Mouse (Mus musculus) limb, embryonic 10.5 days (tissue): ENCODE results near the gene Epb41l3. TPM values are rescaled to one million over a fixed set of nuclear protein-coding genes. Genes with fewer than 3 reads are reported as not detected.

Experiments
- DNase-seq: peaks from one replicate; pipeline ENCODE4 v3.0.0-alpha.2; 2017; ENCODE audit warnings: low spot score
- H3K27ac ChIP-seq: fragments of 300-500 bp; sonication (generic); 2 replicates; pipeline ENCODE4 v1.5.1; 2016; ENCODE audit warnings: mild to moderate bottlenecking
- H3K27me3 ChIP-seq: fragments of 300-500 bp; sonication (generic); 2 replicates; pipeline ENCODE4 v1.6.1; 2016; ENCODE audit warnings: low read depth, mild to moderate bottlenecking; ENCODE audit not compliant: poor library complexity, severe bottlenecking
- H3K36me3 ChIP-seq: fragments of 300-500 bp; sonication (generic); 2 replicates; pipeline ENCODE4 v1.6.1; 2016; ENCODE audit warnings: mild to moderate bottlenecking, moderate library complexity
- H3K4me1 ChIP-seq: fragments of 300-500 bp; sonication (generic); 2 replicates; pipeline ENCODE4 v1.6.1; 2016
- H3K4me3 ChIP-seq: fragments of 300-500 bp; sonication (generic); 2 replicates; pipeline ENCODE4 v1.5.1; 2016; ENCODE audit warnings: mild to moderate bottlenecking, moderate library complexity
- H3K9me3 ChIP-seq: fragments of 300-500 bp; sonication (generic); replicated peaks from 2 replicates; pipeline ENCODE4 v1.6.1; 2016; ENCODE audit warnings: mild to moderate bottlenecking
- WGBS: fragments of 180-500 bp; shearing (Covaris S2); methylation state at CpG from one replicate; pipeline ENCODE4 v1.1.7; 2016; 5-methylcytosine and 5-hydroxymethylcytosine counted together
- polyA plus RNA-seq: library from polyadenylated mRNA; unstranded; fragments of >200 nt; fragmentation: Nextera tagmentation; extraction: Ambion mirVana; gene quantifications from 2 replicates; pipeline ENCODE4 v1.2.1, GENCODE M21; 2016

Epb41l3 gene
- polyA plus RNA-seq, 1 experiment from 2014 or later: 58.5 TPM

DNA sequence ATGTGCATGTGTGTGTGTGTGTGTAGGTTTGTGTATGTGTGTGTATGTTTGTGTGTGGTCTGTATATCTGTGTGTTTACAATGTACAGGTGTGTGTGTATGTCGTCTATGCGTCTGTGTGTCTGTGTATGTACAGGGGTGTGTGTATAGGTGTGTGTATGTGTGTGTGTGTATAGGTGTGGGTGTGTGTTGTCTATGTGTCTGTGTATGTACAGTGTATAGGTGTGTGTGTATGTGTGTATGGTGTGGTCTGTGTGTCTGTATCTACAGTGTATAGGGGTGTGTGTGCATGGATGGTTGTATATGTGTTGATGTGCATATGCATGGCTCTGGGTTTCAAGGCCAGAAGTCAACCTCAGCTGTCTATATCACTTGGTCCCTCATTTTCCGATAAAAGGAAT, 161.7 kb downstream of the Epb41l3 start:
- Histone ChIP-seq H3K27me3 (no peaks in the 10 kb centered on the region), H3K9me3 (no peaks in the 10 kb centered on the region), H3K27ac (no peak overlapping the region), H3K36me3 (peaks cover 3% of the 10 kb centered on the region; the same call in 1 of the 2 replicates), H3K4me1 (no peaks in the 10 kb centered on the region), H3K4me3 (no peak overlapping the region)
- 97% methylated on average over 3 of the region's 3 CpGs for WGBS
- DNase-seq: no peak

DNA sequence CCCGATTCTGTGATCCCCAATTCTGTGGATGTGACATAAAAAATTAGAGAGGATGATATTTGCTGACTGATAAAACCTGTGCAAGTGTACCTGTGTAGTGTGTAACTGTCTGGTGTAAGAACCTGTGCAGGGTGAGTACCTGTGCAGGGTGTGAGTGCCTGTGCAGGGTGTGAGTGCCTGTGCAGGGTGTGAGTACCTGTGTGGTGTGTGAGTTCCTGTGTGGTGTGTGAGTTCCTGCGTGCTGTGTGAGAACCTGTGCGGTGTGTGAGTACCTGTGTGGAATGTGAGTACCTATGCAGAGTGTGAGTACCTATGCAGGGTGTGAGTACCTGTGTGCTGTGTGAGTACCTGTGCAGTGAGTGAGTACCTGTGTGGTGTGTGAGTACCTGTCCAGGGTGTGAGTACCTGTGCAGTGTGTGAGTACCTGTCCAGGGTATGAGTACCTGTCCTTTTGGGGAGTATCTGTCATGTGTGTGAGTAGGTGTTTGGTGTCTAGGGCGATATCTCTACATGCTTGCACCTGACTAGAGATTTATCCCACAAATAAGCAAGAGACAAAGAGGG, 163.4 kb downstream of the Epb41l3 start:
- H3K9me3 ChIP-seq: no peaks in the 10 kb centered on the region
- no peaks in the 10 kb centered on the region for H3K27me3 ChIP-seq
- DNase-seq: no peak
- WGBS: 95% methylated on average over 4 of the region's 4 CpGs
- peaks cover 3% of the 10 kb centered on the region; the same call in 1 of the 2 replicates for H3K36me3 ChIP-seq
- H3K4me1 ChIP-seq: no peaks in the 10 kb centered on the region
- no peak overlapping the region for H3K4me3 ChIP-seq
- no peak overlapping the region for H3K27ac ChIP-seq

DNA sequence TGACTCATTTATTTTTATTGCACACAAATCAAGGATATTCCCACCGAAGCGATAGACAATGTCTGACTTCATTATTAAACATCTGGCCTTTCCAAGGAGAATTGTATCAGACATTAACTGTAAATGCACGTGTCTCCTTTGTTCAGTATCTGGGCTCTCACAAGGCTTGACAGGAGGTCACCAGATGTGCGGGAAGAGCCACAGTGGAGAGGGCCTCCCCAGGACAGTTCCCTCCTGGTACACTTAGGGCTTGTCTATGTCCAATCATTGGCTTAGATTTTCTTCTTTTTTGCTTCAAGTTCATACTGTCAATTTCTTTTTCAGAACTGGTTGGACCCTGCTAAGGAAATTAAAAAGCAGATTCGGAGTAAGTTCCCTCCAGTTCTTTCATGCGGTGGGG, 163.9 kb downstream of the Epb41l3 start:
- H3K9me3 ChIP-seq: no peaks in the 10 kb centered on the region
- 85% methylated on average over 6 of the region's 6 CpGs for WGBS
- DNase-seq: no peak
- H3K4me3 ChIP-seq: no peak overlapping the region
- H3K4me1 ChIP-seq: no peaks in the 10 kb centered on the region
- H3K27ac ChIP-seq: no peak overlapping the region
- H3K27me3 ChIP-seq: no peaks in the 10 kb centered on the region
- H3K36me3 ChIP-seq: peaks cover 3% of the 10 kb centered on the region; the same call in 1 of the 2 replicates

- H3K27ac ChIP-seq: no peak overlapping the region
- peaks cover 3% of the 10 kb centered on the region; the same call in 1 of the 2 replicates for H3K36me3 ChIP-seq
- no peaks in the 10 kb centered on the region for H3K27me3 ChIP-seq
- H3K9me3 ChIP-seq: no peaks in the 10 kb centered on the region
- whole genome bisulfite sequencing: 77% methylated on average over 9 of the region's 9 CpGs
- H3K4me3 ChIP-seq: no peak overlapping the region
- DNase-seq: no peak
- H3K4me1 ChIP-seq: 0 out of 2 replicates have a peak, but pooled peaks cover 5% of the 10 kb centered on the region
These were observed 180.4 kb downstream of the Epb41l3 start for GRCm38 (mm10) chr17:69255834-69256233.

DNA sequence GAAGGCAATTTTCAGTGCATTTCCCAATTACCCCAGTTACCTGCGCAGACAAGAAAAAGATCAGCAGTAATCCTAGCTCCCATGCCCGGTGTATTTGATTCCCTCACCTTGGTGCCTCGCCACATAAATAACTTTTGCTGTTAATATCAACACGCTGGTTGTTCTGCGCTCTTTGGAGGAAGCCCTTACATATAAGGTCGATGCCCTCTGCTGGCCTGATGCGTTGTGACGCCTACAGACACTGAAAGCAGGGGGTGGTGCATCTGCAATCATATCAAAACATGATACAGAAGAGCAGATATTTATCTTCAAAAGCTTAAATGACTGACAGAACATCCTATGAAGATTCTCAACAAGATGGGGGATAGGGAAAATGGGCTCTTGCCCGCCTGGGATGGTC, 181.0 kb downstream of the Epb41l3 start:
- no peaks in the 10 kb centered on the region for H3K27me3 ChIP-seq
- 58% methylated on average over 9 of the region's 9 CpGs for WGBS
- peak; percentile 35 for DNase-seq
- 0 out of 2 replicates have a peak, but pooled peaks cover 5% of the 10 kb centered on the region for H3K4me1 ChIP-seq
- H3K4me3 ChIP-seq: no peak overlapping the region
- H3K27ac ChIP-seq: no peak overlapping the region
- peaks cover 3% of the 10 kb centered on the region; the same call in 1 of the 2 replicates for H3K36me3 ChIP-seq
- H3K9me3 ChIP-seq: no peaks in the 10 kb centered on the region

DNA sequence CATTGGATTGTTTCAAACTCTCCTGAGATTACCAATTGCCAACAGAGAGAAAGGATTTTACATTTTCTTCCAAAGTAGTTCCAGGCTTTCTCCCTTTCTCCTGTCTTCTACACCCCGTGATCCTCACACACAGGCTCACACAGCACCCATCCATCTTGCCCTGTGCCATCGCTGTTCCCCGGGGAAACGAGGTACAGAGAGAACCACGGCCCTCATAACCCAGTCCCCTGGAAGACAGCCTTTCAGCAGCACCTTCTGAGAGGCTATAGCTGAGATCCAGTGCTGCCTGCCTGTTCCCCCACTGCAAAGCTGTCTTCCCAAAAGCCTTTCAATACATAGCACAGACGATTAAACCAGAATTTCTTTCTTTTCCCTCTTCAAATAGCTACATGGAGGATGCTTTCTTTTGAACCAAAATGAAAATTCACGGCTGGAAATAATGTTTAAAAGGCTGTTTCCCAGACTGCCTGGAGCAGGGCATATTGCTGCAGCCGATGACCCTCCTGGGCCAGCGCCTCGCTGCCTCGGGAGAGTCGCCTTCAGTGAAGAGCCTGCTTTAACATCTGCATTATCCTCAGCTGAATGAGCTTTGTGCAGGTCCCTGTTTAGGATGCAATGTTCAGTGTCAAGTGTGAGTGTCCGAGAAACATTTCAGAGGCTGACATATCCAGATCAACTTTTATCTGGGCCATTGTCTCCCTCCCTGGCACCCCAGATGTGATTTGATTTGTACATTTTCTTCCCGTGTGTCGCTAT, 188.5 kb downstream of the Epb41l3 start:
- 77% methylated on average over 15 of the region's 15 CpGs for WGBS
- Histone ChIP-seq H3K4me1 (peaks cover 6% of the 10 kb centered on the region), H3K4me3 (no peak overlapping the region), H3K27ac (no peak overlapping the region), H3K9me3 (no peaks in the 10 kb centered on the region), H3K36me3 (peaks cover 1% of the 10 kb centered on the region; the same call in 1 of the 2 replicates), H3K27me3 (no peaks in the 10 kb centered on the region)
- DNase-seq: no peak

GRCm38 (mm10) chr17:69265171-69265570, 189.7 kb downstream of the Epb41l3 start:
- Histone ChIP-seq H3K4me1 (peaks cover 6% of the 10 kb centered on the region), H3K27me3 (no peaks in the 10 kb centered on the region), H3K9me3 (no peaks in the 10 kb centered on the region), H3K4me3 (no peak overlapping the region), H3K27ac (no peak overlapping the region), H3K36me3 (no peaks in the 10 kb centered on the region)
- WGBS: 62% methylated on average over 4 of the region's 4 CpGs
- no peak for DNase-seq

DNA sequence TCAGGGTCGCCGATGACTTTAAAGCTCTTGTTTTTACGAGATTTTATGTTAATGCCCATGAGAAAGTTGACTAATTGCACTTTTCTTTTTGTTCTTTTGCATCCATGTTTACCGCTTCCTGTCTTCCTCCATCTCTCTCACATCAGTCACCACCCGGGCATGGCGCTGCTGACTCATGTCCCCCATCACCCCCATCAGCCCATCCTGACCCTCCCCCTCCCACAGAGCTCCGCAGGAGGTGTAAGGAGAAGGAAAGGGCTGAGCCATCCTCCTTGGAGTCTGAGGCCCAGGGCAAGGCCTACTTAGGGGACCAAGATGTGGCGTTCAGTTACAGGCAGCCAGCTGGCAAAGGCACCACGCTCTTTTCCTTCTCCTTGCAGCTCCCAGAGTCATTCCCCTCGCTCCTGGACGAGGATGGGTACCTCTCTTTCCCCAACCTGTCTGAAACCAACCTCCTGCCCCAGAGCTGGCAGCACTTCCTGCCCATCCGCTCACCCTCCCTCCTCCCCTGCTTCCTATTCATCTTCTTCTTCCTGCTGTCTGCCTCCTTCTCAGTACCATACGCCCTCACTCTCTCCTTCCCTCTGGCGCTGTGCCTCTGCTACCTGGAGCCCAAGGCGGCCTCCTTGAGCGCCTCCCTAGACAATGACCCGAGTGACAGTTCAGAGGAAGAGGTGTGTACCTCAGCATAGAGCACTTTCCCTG, 190.4 kb downstream of the Epb41l3 start:
- DNase-seq: no peak
- H3K4me3 ChIP-seq: no peak overlapping the region
- 0 out of 2 replicates have a peak, but pooled peaks cover 3% of the 10 kb centered on the region for H3K36me3 ChIP-seq
- H3K4me1 ChIP-seq: peaks cover 6% of the 10 kb centered on the region
- no peaks in the 10 kb centered on the region for H3K9me3 ChIP-seq
- H3K27me3 ChIP-seq: no peaks in the 10 kb centered on the region
- no peak overlapping the region; the same call in 1 of the 2 replicates for H3K27ac ChIP-seq
- WGBS: 32% methylated on average over 17 of the region's 17 CpGs

DNA sequence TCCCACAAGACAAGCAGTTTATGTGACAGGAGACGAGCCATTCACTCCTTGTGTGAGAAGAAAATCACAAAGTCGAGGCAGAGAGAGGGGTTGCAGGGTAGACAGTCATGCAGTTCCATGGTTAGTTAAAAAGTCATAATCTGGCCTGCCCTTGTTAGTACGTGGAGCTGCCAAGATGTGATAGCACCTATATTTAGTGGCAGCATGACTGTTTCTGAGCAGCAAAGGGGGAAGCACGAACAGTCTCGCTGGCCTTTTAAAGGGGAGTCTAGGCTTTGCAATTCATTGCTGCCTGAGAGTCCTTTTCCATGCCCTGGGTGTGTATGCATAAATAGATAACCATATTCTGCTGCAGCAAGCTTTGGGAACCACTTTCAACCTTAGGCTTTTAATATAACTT, 191.5 kb downstream of the Epb41l3 start:
- Histone ChIP-seq H3K9me3 (no peaks in the 10 kb centered on the region), H3K4me1 (peaks cover 6% of the 10 kb centered on the region), H3K4me3 (no peak overlapping the region), H3K27ac (no peak overlapping the region), H3K27me3 (no peaks in the 10 kb centered on the region), H3K36me3 (0 out of 2 replicates have a peak, but pooled peaks cover 3% of the 10 kb centered on the region)
- 82% methylated on average over 5 of the region's 5 CpGs for WGBS
- no peak for DNase-seq

- H3K36me3 ChIP-seq: 0 out of 2 replicates have a peak, but pooled peaks cover 3% of the 10 kb centered on the region
- H3K27ac ChIP-seq: no peak overlapping the region
- no peak overlapping the region for H3K4me3 ChIP-seq
These were observed 192.0 kb downstream of the Epb41l3 start for GRCm38 (mm10) chr17:69267526-69267925.

DNA sequence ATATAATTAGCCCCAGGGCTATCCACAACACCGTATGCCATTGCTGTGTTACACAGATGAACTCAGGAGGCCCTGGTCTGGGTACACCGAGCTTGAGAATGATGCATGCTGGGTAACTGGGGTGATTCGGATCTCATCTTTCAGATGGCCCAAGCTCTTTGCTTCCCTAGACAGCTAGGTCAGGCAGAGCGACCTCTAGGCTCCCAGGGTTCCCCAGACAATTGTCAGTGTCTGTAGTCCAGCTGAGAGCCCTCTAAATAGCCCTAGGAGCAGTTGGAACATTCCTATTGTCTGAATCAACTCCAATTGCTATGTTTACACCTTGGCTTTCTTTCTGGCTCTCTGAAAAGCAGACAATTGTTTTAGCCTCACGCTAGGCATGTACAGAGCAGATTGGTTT, 201.9 kb downstream of the Epb41l3 start:
- no peak for DNase-seq
- Histone ChIP-seq H3K36me3 (no peaks in the 10 kb centered on the region), H3K27me3 (no peaks in the 10 kb centered on the region), H3K4me3 (no peak overlapping the region), H3K4me1 (no peaks in the 10 kb centered on the region), H3K27ac (no peak overlapping the region), H3K9me3 (no peaks in the 10 kb centered on the region)
- WGBS: 49% methylated on average over 5 of the region's 5 CpGs

More at GRCm38 (mm10) chr17:69267526-69267925, 192.0 kb downstream of the Epb41l3 start:
- Histone ChIP-seq H3K4me1 (peaks cover 6% of the 10 kb centered on the region), H3K9me3 (no peaks in the 10 kb centered on the region), H3K27me3 (no peaks in the 10 kb centered on the region)
- WGBS: 51% methylated on average over 6 of the region's 6 CpGs
- no peak for DNase-seq

DNA sequence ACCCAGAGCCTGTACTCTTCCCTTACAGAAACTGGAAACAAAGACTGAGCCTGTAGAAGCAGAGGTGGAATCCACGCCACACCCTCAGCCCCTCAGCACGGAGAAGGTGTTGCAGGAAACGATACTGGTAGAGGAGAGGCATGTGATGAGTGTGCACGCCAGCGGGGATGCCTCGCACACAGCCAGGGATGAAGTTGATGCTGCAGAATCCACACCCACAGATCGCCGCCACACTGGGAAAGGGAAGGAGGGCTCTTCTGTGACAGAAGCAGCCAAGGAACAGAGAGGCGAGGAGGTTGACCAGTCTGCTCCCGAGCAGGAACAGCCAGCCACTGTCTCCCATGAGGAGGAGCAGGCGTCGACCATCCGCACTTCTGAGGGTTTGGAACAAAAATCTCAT, 209.0 kb downstream of the Epb41l3 start:
- WGBS: 95% methylated on average over 13 of the region's 13 CpGs
- H3K27ac ChIP-seq: no peak overlapping the region
- no peaks in the 10 kb centered on the region for H3K27me3 ChIP-seq
- no peak for DNase-seq
- no peaks in the 10 kb centered on the region for H3K4me1 ChIP-seq
- H3K4me3 ChIP-seq: no peak overlapping the region
- peaks cover 56% of the 10 kb centered on the region for H3K36me3 ChIP-seq
- H3K9me3 ChIP-seq: no peaks in the 10 kb centered on the region

DNA sequence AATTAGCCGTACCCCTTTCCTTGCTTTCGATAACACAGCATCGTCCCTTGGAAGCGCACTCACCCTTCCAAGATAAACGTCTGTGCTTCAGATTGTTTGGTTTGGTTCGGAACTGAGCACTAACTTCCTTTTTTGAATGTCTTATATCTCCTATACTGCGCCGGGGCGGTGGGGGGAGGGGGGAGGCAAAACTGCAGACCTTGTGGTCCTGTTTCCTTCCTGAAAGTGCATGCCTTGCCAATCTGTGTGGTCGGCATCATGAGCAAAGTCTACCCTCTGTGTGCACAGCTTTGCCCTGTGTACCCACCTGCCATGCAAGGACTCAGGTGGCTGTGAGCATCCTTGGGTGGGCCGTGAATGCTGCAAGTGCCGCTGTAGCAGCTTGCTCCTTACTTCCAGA, 212.6 kb downstream of the Epb41l3 start:
- H3K4me3 ChIP-seq: no peak overlapping the region
- no peaks in the 10 kb centered on the region for H3K9me3 ChIP-seq
- 96% methylated on average over 12 of the region's 12 CpGs for WGBS
- no peak overlapping the region for H3K27ac ChIP-seq
- no peaks in the 10 kb centered on the region for H3K4me1 ChIP-seq
- peaks cover 49% of the 10 kb centered on the region for H3K36me3 ChIP-seq
- H3K27me3 ChIP-seq: no peaks in the 10 kb centered on the region
- no peak for DNase-seq
